Mouse (Mus musculus): ENCODE measurements around the gene Slc38a7.

DNA sequence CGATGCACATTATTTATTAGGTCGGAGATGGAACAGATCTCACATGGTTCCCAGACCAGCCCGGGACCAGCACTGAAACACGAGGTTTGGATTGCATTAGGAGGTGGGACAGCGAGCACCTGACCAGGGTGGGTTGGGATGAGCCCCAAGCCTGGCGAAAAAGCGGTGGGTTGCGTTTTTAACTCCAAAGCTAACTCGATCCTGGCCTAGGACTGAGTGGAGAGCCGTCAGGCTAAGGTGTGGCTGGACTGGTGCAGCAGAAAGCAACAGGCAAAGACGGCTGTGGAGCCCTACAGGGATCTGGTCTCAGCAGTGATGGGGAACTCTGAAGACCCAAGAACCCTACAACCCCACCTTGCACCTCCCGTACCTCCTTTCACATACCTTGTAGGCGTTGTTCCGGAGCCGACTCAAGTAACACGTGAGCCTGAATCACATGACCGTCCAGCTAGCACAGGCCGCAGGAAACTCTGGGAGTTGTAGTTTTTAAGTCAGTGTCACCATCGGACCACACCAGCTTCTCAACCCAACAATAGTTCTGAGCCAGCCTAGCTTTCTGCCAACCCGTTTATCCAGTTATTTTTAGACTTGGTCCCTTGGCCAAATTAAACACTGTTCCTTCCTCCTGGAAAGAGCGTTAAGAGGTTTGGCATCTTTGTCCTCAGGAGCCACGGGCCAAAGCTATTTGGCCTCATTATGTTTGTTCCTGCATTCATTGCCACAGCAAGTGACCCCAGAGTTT is at the start of gene Slc38a7:
- no peak for TF ChIP-seq GATA1 (IDR thresholded peaks at IDR 0.05; ENCODE audit: low read length)
- no peak for TF ChIP-seq TAL1 (IDR thresholded peaks at IDR 0.05; ENCODE audit: low read length)

Measured in erythroblast, embryonic 14.5 days (primary cell).